Mouse (Mus musculus) forebrain, embryonic 11.5 days (tissue): ENCODE measurements around the gene Onecut1. TPM values are rescaled to one million over a fixed set of nuclear protein-coding genes. Genes with fewer than 3 reads are reported as not detected.

Source experiments
- ATAC-seq: fragments of 200-750 bp; cut with Nextera tagmentation; replicated peaks from 2 replicates; pipeline ENCODE4 v1.8.0; 2017; ENCODE audit warnings: moderate TSS enrichment; ENCODE audit not compliant: low FRiP score
- DNase-seq: peaks from one replicate; pipeline ENCODE4 v3.0.0-alpha.2; 2017; ENCODE audit warnings: low spot score
- H3K27ac ChIP-seq: fragments of 300-500 bp; sonication (generic); 2 replicates; pipeline ENCODE4 v1.5.1; 2014; ENCODE audit warnings: low read depth, low read length
- H3K27me3 ChIP-seq: fragments of 300-500 bp; sonication (generic); 2 replicates; pipeline ENCODE4 v1.6.1; 2014; ENCODE audit warnings: mild to moderate bottlenecking, low read length, mixed read lengths; ENCODE audit not compliant: control insufficient read depth, insufficient read depth
- H3K36me3 ChIP-seq: fragments of 300-500 bp; sonication (generic); 2 replicates; pipeline ENCODE4 v1.6.1; 2014; ENCODE audit warnings: mild to moderate bottlenecking, low read length, moderate library complexity, mixed read lengths; ENCODE audit not compliant: control insufficient read depth, insufficient read depth
- H3K4me1 ChIP-seq: fragments of 300-500 bp; sonication (generic); replicated peaks from 2 replicates; pipeline ENCODE4 v1.6.1; 2014; ENCODE audit warnings: low read length, mixed read lengths; ENCODE audit not compliant: control insufficient read depth, insufficient read depth
- H3K4me2 ChIP-seq: fragments of 300-500 bp; sonication (generic); 2 replicates; pipeline ENCODE4 v1.6.1; 2014; ENCODE audit warnings: low read depth, mild to moderate bottlenecking, low read length, moderate library complexity, mixed read lengths; ENCODE audit not compliant: severe bottlenecking
- H3K4me3 ChIP-seq: fragments of 300-500 bp; sonication (generic); 2 replicates; pipeline ENCODE4 v1.5.1; 2014; ENCODE audit warnings: low read depth, low read length
- H3K9ac ChIP-seq: fragments of 300-500 bp; sonication (generic); 2 replicates; pipeline ENCODE4 v1.6.1; 2014; ENCODE audit warnings: low read length
- H3K9me3 ChIP-seq: fragments of 300-500 bp; sonication (generic); 2 replicates; pipeline ENCODE4 v1.6.1; 2016; ENCODE audit warnings: low read length, mixed read lengths; ENCODE audit not compliant: control insufficient read depth
- WGBS: fragments of 180-500 bp; shearing (Covaris S2); extraction: QIAGEN DNeasy Blood & Tissue Kit; methylation state at CpG from one replicate; pipeline ENCODE4 v1.1.7; 2014; 5-methylcytosine and 5-hydroxymethylcytosine counted together
- polyA plus RNA-seq: library from polyadenylated mRNA; unstranded; fragments of >200 nt; fragmentation: Nextera tagmentation; extraction: Ambion mirVana; gene quantifications from 2 replicates; pipeline ENCODE4 v1.2.1, GENCODE M21; 2014

Gene Onecut1
- polyA plus RNA-seq, 1 experiment from 2014 or later: 2.5 TPM

DNA sequence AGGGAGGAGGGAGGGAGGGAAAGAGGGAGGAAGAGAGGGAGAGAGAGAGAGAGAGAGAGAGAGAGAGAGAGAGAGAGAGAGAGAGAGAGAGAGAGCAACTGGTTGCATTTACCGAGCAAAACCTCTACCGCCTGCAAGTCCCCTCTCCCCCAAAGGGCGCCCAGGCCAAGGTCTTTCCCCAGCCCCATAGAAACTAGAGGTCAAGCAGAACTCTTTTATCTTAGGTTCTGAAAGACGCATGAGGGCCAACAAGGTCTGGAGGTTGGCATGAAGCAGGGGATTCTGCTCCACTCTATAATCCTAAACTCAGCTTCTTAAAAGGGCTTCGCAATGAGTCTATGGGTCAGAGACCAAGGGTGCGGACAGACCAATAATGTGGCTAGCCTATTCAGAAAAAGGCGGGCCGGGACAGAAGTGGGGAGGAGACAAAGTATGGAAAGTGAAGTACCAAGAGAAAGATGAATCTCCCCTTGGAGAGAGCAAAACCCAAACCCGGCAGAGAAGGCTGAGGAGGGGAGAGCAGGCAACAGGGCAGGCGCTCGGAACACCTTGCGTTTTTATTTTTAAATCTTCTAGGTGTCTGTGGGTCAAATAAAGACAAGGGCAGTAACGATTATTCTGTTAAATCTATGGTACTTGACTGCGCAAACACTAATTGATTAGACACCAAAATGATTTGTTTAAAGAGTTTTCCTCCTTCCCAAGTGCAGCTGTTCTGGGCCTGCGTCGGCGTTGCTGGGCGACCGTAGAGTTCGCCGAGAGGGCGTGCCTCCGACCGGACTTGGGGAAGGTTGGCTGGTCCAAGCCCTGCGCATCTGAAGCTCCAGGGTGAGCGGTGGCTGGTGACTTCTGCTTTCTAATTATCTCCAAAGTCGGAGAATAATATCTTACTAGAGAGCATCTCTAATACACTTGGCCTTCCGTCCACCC lies 4.9 kb upstream of the Onecut1 start:
- H3K4me3 ChIP-seq: no peak overlapping the region
- peaks cover 94% of the 10 kb centered on the region for H3K27me3 ChIP-seq
- H3K4me2 ChIP-seq: peak overlapping the region; percentile 3; the same call in 1 of the 2 replicates
- no peaks in the 10 kb centered on the region for H3K4me1 ChIP-seq
- no peaks in the 10 kb centered on the region for H3K9me3 ChIP-seq
- 2% methylated on average over 28 of the region's 28 CpGs for WGBS
- ATAC-seq: no peak
- no peak overlapping the region for H3K9ac ChIP-seq
- peak; percentile 67 for DNase-seq
- no peaks in the 10 kb centered on the region for H3K36me3 ChIP-seq
- H3K27ac ChIP-seq: no peak overlapping the region

DNA sequence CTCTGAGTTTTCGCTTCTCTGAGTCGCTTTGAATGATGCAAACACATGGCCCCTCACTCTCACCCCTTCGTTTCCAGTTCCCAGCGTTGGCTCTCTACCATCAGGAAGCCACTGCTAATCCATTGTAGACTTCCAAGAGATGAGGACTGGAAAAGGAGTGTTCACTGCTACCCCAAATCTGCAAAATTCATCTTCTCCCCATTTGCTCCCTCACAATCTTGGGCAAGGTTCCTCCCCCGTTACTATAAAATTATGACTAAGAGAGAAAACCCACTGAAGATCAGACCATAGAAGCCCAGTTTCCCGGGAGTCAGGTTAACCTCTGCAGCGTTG lies 4.2 kb upstream of the Onecut1 start:
- WGBS: 1% methylated on average over 7 of the region's 7 CpGs
- Histone ChIP-seq H3K27me3 (peaks cover 93% of the 10 kb centered on the region), H3K4me1 (peaks cover 2% of the 10 kb centered on the region), H3K9me3 (no peaks in the 10 kb centered on the region), H3K4me3 (no peak overlapping the region), H3K27ac (no peak overlapping the region), H3K9ac (no peak overlapping the region), H3K36me3 (no peaks in the 10 kb centered on the region), H3K4me2 (no peak overlapping the region)
- DNase-seq: no peak
- ATAC-seq: no peak

DNA sequence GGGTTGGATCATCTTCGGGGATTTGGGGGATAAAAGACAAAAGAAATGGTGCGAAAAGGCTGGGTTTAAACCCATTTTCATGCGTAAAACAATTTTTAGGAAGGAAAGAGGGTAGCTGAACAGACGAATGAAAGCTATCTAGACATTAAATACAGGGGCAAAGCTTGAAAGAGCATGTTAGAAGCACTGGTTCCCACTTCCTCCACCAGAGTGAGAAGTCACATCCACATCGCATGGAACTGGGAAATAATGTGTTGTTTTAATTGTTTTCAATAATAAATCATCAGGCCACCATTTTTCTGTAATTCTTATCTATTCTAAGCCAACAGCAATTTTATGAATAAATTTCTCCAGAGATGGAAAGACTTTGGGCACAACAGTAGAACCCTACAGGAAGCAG lies 3.6 kb upstream of the Onecut1 start:
- H3K36me3 ChIP-seq: no peaks in the 10 kb centered on the region
- peaks cover 93% of the 10 kb centered on the region for H3K27me3 ChIP-seq
- no peaks in the 10 kb centered on the region for H3K9me3 ChIP-seq
- WGBS: 4% methylated on average over 5 of the region's 5 CpGs
- H3K4me2 ChIP-seq: no peak overlapping the region
- no peak for ATAC-seq
- no peak overlapping the region for H3K9ac ChIP-seq
- DNase-seq: no peak
- H3K4me3 ChIP-seq: no peak overlapping the region
- H3K4me1 ChIP-seq: peaks cover 8% of the 10 kb centered on the region
- H3K27ac ChIP-seq: no peak overlapping the region

DNA sequence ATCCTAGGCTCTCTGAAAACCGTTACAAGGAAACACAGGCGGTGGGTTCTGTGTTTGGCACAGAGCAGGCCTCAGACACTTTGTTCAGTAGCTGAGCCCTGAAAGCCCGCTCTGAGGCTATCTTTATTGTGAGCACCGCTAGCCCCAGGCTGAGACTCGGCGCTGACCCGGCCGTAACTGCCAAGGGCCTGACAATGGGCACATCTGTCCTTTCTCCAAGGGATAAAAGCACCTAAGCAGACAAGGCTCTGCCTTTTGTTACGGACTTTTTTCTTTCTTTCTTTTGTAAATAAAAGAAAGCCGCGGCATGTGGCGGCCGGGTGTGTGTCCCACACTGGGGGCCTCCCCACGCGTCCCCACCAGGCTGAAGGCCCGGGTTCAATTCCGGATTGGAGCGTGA lies 1.3 kb upstream of the Onecut1 start:
- Histone ChIP-seq H3K4me1 (peaks cover 14% of the 10 kb centered on the region), H3K27ac (no peak overlapping the region), H3K9ac (no peak overlapping the region), H3K27me3 (peaks cover 95% of the 10 kb centered on the region), H3K4me3 (no peak overlapping the region), H3K9me3 (no peaks in the 10 kb centered on the region), H3K4me2 (no peak overlapping the region), H3K36me3 (no peaks in the 10 kb centered on the region)
- DNase-seq (peak; percentile 64), ATAC-seq (no peak)
- under 1% methylated on average over 18 of the region's 18 CpGs for WGBS

DNA sequence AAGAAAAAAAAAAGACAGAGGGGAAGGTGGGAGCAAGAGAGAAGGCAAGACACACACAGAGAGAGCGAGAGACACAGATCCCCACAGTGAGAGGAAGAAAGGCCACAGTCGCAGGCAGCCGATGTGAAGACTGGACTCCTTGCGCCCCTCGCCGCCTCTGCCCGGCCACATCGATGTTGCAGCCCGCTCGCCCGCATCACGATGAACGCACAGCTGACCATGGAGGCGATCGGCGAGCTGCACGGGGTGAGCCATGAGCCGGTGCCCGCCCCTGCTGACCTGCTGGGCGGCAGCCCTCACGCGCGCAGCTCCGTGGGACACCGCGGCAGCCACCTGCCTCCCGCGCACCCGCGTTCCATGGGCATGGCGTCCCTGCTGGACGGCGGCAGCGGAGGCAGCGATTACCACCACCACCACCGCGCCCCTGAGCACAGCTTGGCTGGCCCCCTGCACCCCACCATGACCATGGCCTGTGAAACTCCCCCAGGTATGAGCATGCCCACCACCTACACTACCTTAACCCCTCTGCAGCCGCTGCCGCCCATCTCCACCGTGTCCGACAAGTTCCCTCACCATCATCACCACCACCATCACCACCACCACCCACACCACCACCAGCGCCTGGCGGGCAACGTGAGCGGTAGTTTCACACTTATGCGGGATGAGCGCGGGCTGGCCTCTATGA lies 517 bp downstream of the Onecut1 start:
- DNase-seq: peak; percentile 70
- peak overlapping the region; percentile 92 for H3K4me2 ChIP-seq
- H3K36me3 ChIP-seq: no peaks in the 10 kb centered on the region
- H3K9me3 ChIP-seq: no peaks in the 10 kb centered on the region
- peaks cover 93% of the 10 kb centered on the region for H3K27me3 ChIP-seq
- ATAC-seq: peak; percentile 29
- under 1% methylated on average over 46 of the region's 48 CpGs for WGBS
- no peak overlapping the region for H3K27ac ChIP-seq
- peaks cover 14% of the 10 kb centered on the region for H3K4me1 ChIP-seq
- peak overlapping the region; percentile 47 for H3K4me3 ChIP-seq
- peak overlapping the region; percentile 56 for H3K9ac ChIP-seq

DNA sequence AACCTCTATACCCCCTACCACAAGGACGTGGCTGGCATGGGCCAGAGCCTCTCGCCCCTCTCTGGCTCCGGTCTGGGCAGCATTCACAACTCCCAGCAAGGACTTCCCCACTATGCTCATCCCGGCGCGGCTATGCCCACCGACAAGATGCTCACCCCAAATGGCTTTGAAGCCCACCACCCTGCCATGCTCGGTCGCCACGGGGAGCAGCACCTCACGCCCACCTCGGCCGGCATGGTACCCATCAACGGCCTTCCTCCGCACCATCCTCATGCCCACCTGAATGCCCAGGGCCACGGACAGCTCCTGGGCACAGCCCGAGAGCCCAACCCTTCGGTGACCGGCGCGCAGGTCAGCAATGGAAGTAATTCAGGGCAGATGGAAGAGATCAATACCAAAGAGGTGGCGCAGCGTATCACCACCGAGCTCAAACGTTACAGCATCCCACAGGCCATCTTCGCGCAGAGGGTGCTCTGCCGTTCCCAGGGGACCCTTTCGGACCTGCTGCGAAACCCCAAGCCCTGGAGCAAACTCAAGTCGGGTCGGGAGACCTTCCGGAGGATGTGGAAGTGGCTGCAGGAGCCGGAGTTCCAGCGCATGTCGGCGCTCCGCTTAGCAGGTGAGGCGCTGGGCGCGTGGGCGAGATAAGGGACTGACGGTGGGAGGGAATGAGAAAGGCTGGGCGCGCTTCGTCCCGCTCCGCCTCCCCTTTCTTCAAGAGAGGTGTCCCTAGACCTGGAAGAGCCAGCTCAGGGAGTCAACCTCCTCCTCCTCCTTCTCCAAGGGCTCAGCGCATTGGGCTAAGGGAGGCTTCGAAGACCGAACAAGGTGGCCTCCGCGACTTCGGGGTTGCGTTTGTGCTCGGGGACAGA lies 1.3 kb downstream of the Onecut1 start:
- no peak overlapping the region for H3K27ac ChIP-seq
- H3K4me3 ChIP-seq: peak overlapping the region; percentile 47
- no peak overlapping the region for H3K9ac ChIP-seq

DNA sequence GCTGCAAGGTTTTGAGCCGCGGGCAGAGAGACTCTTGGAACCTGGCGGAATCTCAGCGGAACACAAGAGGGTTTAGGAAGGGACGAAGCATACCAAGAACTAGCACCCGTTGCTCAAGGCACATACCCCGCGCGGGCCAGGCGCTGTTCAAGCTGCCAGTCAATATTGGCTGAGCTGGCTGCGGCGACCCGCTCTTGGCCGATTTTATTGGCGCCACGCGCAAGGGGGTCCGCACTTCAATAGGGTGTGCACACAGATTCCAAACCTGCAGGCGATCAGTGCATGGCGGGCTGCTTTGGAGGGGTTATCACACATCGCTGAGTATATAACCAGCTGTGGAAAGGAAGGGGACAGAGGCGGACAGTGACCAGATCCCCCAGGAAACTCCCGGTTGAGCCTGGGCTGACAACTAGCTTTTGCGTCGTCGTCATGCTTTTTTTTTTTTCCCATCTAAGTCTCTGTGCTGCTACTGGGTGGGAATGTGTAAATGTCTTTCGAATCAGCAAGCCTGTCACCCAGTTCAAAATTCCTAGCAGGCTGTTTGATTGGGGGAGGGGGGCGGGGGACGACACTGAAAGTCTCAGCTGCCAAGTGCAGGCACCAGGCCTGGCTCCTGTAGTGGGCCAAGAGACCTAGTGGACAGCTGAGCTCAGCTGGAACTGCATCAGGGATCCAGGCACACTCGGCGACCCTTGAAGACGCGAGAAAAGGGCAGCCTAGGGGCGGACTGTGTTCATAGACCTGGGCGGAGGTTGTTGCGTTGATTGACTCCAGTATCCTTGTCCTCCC lies 2.1 kb downstream of the Onecut1 start:
- Histone ChIP-seq H3K4me1 (peaks cover 14% of the 10 kb centered on the region), H3K9ac (no peak overlapping the region), H3K27me3 (peaks cover 93% of the 10 kb centered on the region), H3K4me3 (peak overlapping the region; percentile 47), H3K4me2 (peak overlapping the region; percentile 92), H3K36me3 (no peaks in the 10 kb centered on the region), H3K9me3 (no peaks in the 10 kb centered on the region), H3K27ac (no peak overlapping the region)
- WGBS: under 1% methylated on average over 36 of the region's 36 CpGs
- no peak for ATAC-seq
- DNase-seq: peak; percentile 66

More for the DNA sequence above, 1.3 kb downstream of the Onecut1 start:
- Histone ChIP-seq H3K4me2 (peak overlapping the region; percentile 92), H3K36me3 (no peaks in the 10 kb centered on the region), H3K4me1 (peaks cover 14% of the 10 kb centered on the region), H3K27me3 (peaks cover 93% of the 10 kb centered on the region), H3K9me3 (no peaks in the 10 kb centered on the region)
- DNase-seq: peak; percentile 69
- WGBS: 2% methylated on average over 56 of the region's 56 CpGs
- ATAC-seq: no peak
